Mouse (Mus musculus): Measurements from ENCODE around the gene Samt1.
"Not testable (repeated sequence)": the region's sequence is repeated elsewhere in the genome, so short reads cannot be mapped to it uniquely, and the experiment has no call there.

The Samt1 gene

DNA sequence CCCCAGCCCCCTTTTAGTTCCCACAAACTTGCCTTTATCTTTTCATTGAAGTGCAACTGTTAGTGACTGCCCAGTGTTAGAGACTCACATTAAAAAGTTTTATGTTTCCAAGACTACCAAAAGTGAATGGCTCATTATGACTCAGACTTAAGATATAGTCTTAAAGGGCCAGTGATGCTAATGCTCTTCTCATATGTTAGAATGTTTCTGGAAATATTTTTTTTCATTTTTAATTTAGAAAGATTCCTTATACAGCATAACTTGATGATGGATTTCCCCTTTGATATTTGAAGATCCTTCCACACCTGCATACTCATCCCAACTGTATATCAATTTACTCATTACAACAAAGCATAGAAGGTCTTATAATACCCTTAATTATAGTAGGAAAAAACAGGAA, at the start of gene Samt1:
Gene Samt1 (minus strand): TSS at position 101 of the 400 bp plus-strand sequence.
- DNase-seq (ENCODE audit: low spot score in 2 of 2): not testable (repeated sequence)

DNA sequence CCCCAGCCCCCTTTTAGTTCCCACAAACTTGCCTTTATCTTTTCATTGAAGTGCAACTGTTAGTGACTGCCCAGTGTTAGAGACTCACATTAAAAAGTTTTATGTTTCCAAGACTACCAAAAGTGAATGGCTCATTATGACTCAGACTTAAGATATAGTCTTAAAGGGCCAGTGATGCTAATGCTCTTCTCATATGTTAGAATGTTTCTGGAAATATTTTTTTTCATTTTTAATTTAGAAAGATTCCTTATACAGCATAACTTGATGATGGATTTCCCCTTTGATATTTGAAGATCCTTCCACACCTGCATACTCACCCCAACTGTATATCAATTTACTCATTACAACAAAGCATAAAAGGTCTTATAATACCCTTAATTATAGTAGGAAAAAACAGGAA, 42.5 kb upstream of the Samt1 start, which contains the start of gene Gm10057:
Gene Gm10057 (minus strand): TSS at position 101 of the 400 bp plus-strand sequence.
- DNase-seq (ENCODE audit: low spot score in 2 of 2): not testable (repeated sequence)

DNA sequence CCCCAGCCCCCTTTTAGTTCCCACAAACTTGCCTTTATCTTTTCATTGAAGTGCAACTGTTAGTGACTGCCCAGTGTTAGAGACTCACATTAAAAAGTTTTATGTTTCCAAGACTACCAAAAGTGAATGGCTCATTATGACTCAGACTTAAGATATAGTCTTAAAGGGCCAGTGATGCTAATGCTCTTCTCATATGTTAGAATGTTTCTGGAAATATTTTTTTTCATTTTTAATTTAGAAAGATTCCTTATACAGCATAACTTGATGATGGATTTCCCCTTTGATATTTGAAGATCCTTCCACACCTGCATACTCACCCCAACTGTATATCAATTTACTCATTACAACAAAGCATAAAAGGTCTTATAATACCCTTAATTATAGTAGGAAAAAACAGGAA, 21.3 kb upstream of the Samt1 start, which contains the start of gene 4921511M17Rik:
Gene 4921511M17Rik (minus strand): TSS at position 101 of the 400 bp plus-strand sequence.
- not testable (repeated sequence) for DNase-seq (ENCODE audit: low spot score in 2 of 2)

DNA sequence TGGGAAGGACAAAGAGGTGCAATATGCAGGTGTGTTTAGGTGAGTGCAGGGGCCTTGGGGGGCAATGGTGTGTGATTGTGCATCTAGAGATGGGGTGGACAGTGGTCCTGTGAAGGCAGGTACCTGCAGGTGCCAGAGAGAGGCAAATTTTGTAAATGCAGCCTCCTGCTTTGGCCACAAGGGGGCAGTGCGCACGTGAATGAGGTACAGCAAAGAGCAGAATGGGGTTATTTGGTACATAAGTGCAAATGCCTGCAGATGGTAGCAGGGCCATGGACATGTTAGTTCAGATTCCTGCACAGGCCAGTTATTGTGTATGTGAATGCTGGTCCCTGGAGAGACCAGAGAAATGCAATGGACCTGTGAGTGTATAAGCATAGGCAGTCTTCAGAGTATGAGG, 35.5 kb downstream of the Samt1 start:
- not testable (repeated sequence) for DNase-seq (ENCODE audit: low spot score in 2 of 2)

DNA sequence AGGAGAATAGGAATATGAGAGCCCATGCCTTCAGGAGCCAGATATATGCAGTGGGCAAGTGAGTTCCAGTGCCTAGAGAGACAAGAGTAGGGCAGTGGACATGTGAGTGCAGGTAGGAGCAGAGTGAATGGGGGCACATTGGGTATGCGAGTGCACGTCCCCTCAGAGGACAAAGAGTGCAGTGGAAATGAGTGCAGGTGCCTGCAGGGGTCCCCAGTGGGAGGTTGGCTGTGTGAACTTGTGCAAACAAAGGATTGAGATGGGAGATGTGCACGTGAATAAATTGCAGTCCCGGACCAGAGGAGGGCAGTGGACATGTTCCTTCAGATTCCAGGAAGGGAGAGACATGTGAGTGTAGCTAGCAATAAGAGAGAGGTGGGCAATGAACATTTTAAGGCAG, 36.0 kb downstream of the Samt1 start:
- not testable (repeated sequence) for DNase-seq (ENCODE audit: low spot score in 2 of 2)

DNA sequence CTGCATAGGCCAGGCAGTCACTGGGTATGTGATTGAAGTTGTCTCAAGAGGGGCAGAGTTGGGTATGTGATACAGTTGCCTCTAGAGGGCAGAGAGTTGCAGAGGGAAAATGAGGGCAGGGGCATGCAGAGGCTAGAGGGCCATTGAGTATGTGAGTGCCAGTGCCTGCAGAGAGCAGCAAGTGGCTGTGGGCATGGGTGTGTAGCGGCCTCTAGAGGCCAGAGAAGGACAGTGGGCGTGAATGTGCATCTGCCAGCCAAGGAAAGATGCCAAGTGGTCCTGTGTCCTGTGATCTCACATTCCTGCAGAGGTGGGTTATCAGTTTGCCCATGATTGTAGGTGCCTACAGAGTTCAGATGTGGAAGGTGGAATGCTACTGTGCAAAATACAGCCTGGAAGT, 38.0 kb downstream of the Samt1 start:
- no peak for DNase-seq (ENCODE audit: low spot score in 2 of 2)

DNA sequence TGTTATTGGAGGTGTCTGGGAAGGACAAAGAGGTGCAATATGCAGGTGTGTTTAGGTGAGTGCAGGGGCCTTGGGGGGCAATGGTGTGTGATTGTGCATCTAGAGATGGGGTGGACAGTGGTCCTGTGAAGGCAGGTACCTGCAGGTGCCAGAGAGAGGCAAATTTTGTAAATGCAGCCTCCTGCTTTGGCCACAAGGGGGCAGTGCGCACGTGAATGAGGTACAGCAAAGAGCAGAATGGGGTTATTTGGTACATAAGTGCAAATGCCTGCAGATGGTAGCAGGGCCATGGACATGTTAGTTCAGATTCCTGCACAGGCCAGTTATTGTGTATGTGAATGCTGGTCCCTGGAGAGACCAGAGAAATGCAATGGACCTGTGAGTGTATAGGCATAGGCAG, 59.6 kb downstream of the Samt1 start:
- DNase-seq (ENCODE audit: low spot score in 2 of 2): not testable (repeated sequence)

All from heart, adult 9 months (tissue).